In the genomic region with DNA sequence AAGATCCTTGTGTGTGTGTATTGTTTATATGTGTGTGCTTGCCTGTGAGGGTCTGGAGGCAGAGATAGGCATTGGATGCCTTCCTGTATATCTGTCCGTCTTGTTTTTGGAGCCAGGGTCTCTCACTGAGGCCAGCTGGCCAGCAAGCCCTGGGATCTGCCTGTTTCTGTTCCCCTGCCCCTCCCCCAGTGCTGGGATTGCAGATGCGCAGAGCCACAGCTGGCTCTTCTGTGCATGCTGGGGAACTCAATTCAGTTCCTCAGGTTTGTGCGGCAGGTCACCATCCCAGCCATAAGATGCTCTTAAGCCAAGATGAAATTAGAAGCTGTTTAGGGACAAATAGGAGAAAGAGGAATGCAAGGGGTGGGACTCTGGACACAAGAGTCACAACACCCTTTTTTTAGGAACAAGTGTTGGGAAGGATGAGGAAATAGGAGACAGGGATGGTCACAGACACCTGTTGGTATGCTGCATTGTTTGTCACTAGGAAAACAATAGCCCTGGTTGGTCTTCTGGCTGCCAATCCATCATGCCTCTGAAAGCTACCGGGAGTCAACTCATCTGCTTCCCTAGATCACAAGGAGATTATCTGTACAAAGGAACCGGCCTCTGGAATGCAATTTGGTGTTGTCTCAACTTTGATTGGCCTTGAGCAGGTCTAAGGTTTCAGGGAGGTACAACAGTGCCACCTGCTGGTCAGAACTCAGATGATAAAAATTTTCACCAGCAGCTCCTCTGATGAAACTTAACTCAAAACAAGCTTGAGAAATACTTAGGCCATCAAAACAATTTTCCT, we compare ENCODE assay signal across 8 mouse cellular contexts. TPM values are rescaled to one million over a fixed set of nuclear protein-coding genes. Genes with fewer than 3 reads are reported as not detected.
A peak's percentile ranks its signal among the peaks of the same experiment; 100 is the strongest.
DNase-seq lines count a peak whose midpoint lies in the region; ATAC-seq lines count a peak whose summit lies in the region.

No protein-coding gene starts in this region.

- no peaks in the 10 kb centered on the region for H3K36me3 ChIP-seq in hindbrain, embryonic 11.5 days (ENCODE audit: control insufficient read depth, insufficient read depth, low read length)

- ATAC-seq in hindbrain, embryonic 11.5 days (ENCODE audit: low FRiP score): no peak
- peak; percentile 7; the same call in 1 of the 2 replicates for ATAC-seq in megakaryocyte progenitor cell, adult 5-6 weeks (replicated peaks; ENCODE audit: poor library complexity)
- no peak for ATAC-seq in megakaryocyte-erythroid progenitor cell, adult 5-6 weeks (replicated peaks; ENCODE audit: low FRiP score, low TSS enrichment, poor library complexity, severe bottlenecking)

- no peak overlapping the region for H3K9ac ChIP-seq in hindbrain, embryonic 11.5 days (ENCODE audit: low read depth, low read length)

- no peak overlapping the region for H3K4me2 ChIP-seq in hindbrain, embryonic 11.5 days (replicated peaks; ENCODE audit: low read depth, low read length)

- no peaks in the 10 kb centered on the region for H3K9me3 ChIP-seq in hindbrain, embryonic 11.5 days (ENCODE audit: control insufficient read depth, low read length)

- H3K27me3 ChIP-seq in hindbrain, embryonic 11.5 days (ENCODE audit: control insufficient read depth, insufficient read depth, low read length): no peaks in the 10 kb centered on the region

- no peak overlapping the region for H3K27ac ChIP-seq in hindbrain, embryonic 11.5 days (ENCODE audit: low read depth, low read length)

- no peaks in the 10 kb centered on the region; the same call in 1 of the 2 replicates for H3K4me1 ChIP-seq in hindbrain, embryonic 11.5 days (replicated peaks; ENCODE audit: control insufficient read depth, insufficient read depth, low read length)

- WGBS in hindbrain, embryonic 11.5 days: 10% methylated on average over 5 of the region's 5 CpGs

- H3K4me3 ChIP-seq in hindbrain, embryonic 11.5 days (ENCODE audit: low read depth, low read length): no peak overlapping the region

- DNase-seq in Muller cell, postnatal 12 days (ENCODE audit: inconsistent ontology term): peak; percentile 83
- DNase-seq in c-Kit-negative CD71-positive TER-119-positive erythroid progenitor cells, embryonic 14.5 days (ENCODE audit: low read depth, low spot score): peak; percentile 75
- DNase-seq in forelimb bud, embryonic 11.5 days (ENCODE audit: low read depth, low spot score): peak; percentile 93
- DNase-seq in hindbrain, embryonic 11.5 days (ENCODE audit: low spot score): peak; percentile 89
- peak; percentile 76 to 86 for DNase-seq in layer of hippocampus, postnatal 14 days (ENCODE audit: low spot score in 2 of 2)
- peak; percentile 42 to 75 for DNase-seq in spleen, adult 18-20 months

RNA-seq across cellular contexts. Expression of a gene that starts 4.7 kb away (rescaled TPM):
- polyA plus RNA-seq in hindbrain, embryonic 11.5 days (2014; fragmentation: Nextera tagmentation; extraction: Ambion mirVana): 558 and 580 TPM in 2 replicates
- 100 to 1,000 TPM; 193 to 202 TPM for total RNA-seq in layer of hippocampus, postnatal 14 days (2021)
- 515 and 516 TPM in 2 replicates for total RNA-seq in megakaryocyte progenitor cell, adult 5-6 weeks (2015)
- total RNA-seq in megakaryocyte progenitor cell, adult 5-6 weeks (2017): 880 and 886 TPM in 2 replicates
- total RNA-seq in megakaryocyte-erythroid progenitor cell, adult 5-6 weeks (2014; fragmentation: Nextera tagmentation): 192 and 222 TPM in 2 replicates
- total RNA-seq in megakaryocyte-erythroid progenitor cell, adult 5-6 weeks (2017): 375 and 390 TPM in 2 replicates

RNA-seq across cellular contexts. Expression of a gene that starts 24.7 kb away (rescaled TPM):
- polyA plus RNA-seq in hindbrain, embryonic 11.5 days (2014; fragmentation: Nextera tagmentation; extraction: Ambion mirVana): 203 and 230 TPM in 2 replicates
- 100 to 1,000 TPM; 182 to 186 TPM for total RNA-seq in layer of hippocampus, postnatal 14 days (2021)
- total RNA-seq in megakaryocyte progenitor cell, adult 5-6 weeks (2015): 187 and 189 TPM in 2 replicates
- 94.2 and 145 TPM in 2 replicates for total RNA-seq in megakaryocyte progenitor cell, adult 5-6 weeks (2017)
- total RNA-seq in megakaryocyte-erythroid progenitor cell, adult 5-6 weeks (2014; fragmentation: Nextera tagmentation): 319 and 326 TPM in 2 replicates
- total RNA-seq in megakaryocyte-erythroid progenitor cell, adult 5-6 weeks (2017): 151 and 159 TPM in 2 replicates

RNA-seq across cellular contexts. Expression of a gene that starts 25.7 kb away (rescaled TPM):
- polyA plus RNA-seq in hindbrain, embryonic 11.5 days (2014; fragmentation: Nextera tagmentation; extraction: Ambion mirVana): 223 and 230 TPM in 2 replicates
- 10 to 100 TPM; 81.6 to 84.9 TPM for total RNA-seq in layer of hippocampus, postnatal 14 days (2021)
- 54.6 and 65.9 TPM in 2 replicates for total RNA-seq in megakaryocyte progenitor cell, adult 5-6 weeks (2015)
- 36.0 and 42.3 TPM in 2 replicates for total RNA-seq in megakaryocyte progenitor cell, adult 5-6 weeks (2017)
- total RNA-seq in megakaryocyte-erythroid progenitor cell, adult 5-6 weeks (2014; fragmentation: Nextera tagmentation): 47.5 and 67.7 TPM in 2 replicates
- total RNA-seq in megakaryocyte-erythroid progenitor cell, adult 5-6 weeks (2017): 42.7 and 55.0 TPM in 2 replicates

RNA-seq across cellular contexts. Expression of a gene that starts 26.8 kb away (rescaled TPM):
- 0.32 and 0.66 TPM in 2 replicates for polyA plus RNA-seq in hindbrain, embryonic 11.5 days (2014; fragmentation: Nextera tagmentation; extraction: Ambion mirVana)
- under 1 TPM; 0.39 to 0.45 TPM for total RNA-seq in layer of hippocampus, postnatal 14 days (2021)
- 0.90 and 0.99 TPM in 2 replicates for total RNA-seq in megakaryocyte progenitor cell, adult 5-6 weeks (2015)
- 0.47 and 0.71 TPM in 2 replicates for total RNA-seq in megakaryocyte progenitor cell, adult 5-6 weeks (2017)
- 0.05 TPM in 1 of 2 replicates, not detected in the other for total RNA-seq in megakaryocyte-erythroid progenitor cell, adult 5-6 weeks (2014; fragmentation: Nextera tagmentation)
- total RNA-seq in megakaryocyte-erythroid progenitor cell, adult 5-6 weeks (2017): not detected in 2 replicates
